Mouse (Mus musculus): ENCODE measurements around the gene Arhgap32. TPM values are rescaled to one million over a fixed set of nuclear protein-coding genes. Genes with fewer than 3 reads are reported as not detected.
"Not testable (repeated sequence)": the region's sequence is repeated elsewhere in the genome, so short reads cannot be mapped to it uniquely, and the experiment has no call there.

Arhgap32 gene
- total and polyA plus RNA-seq, 3 experiments: 0.38 to 0.41 TPM; not detected in 1

GRCm38 (mm10) chr9:32119586-32119985 lies 3.6 kb downstream of the Arhgap32 start:
- TF ChIP-seq TCF12 (IDR thresholded peaks at IDR 0.05; ENCODE audit: low read depth, low read length): no peak
- no peak for TF ChIP-seq BHLHE40 (IDR thresholded peaks at IDR 0.05; ENCODE audit: low read depth, low read length)
- TF ChIP-seq RCOR1 (conservative IDR thresholded peaks at IDR 0.05; ENCODE audit: low read depth, low read length): no peak
- Histone ChIP-seq H3K4me1 (ENCODE audit: control insufficient read depth in 1 of 2, insufficient read depth in 2 of 2) (0 out of 4 replicates have a peak, but pooled peaks cover 0 to 2% of the 10 kb centered on the region in 2 experiments), H3K27ac (ENCODE audit: insufficient read depth, low read depth) (no peak overlapping the region), H3K4me2 (ENCODE audit: insufficient read depth, low read depth, poor library complexity, severe bottlenecking) (no peak overlapping the region), H3K27me3 (replicated peaks) (no peaks in the 10 kb centered on the region), H3K79me2 (replicated peaks; ENCODE audit: control insufficient read depth, extremely low read depth, insufficient read depth, poor library complexity, severe bottlenecking) (no peaks in the 10 kb centered on the region), H3K36me3 (replicated peaks in 1 of 2; ENCODE audit: control insufficient read depth in 1 of 2, insufficient read depth in 1 of 2, low read length in 1 of 2) (no peaks in the 10 kb centered on the region), H3K9me3 (replicated peaks; ENCODE audit: low read length) (no peaks in the 10 kb centered on the region), H3K9ac (ENCODE audit: insufficient read depth, low read depth) (no peak overlapping the region), H3K4me3 (replicated peaks in 1 of 3; ENCODE audit: low read depth in 2 of 3, low read length in 2 of 3, poor library complexity in 1 of 3) (no peak overlapping the region)
- no peak for DNase-seq (ENCODE audit: extremely low read depth)
- in situ Hi-C loops (cut with MboI; ENCODE audit: low pct_ligation_motif_present, low pct_unique_long_range_greater_than_20kb, low sequenced_read_pairs) (no loop called here), dilution Hi-C loops (cut with MboI; ENCODE audit: extremely low pct_ligation_motif_present, extremely low pct_unique_long_range_greater_than_20kb, low sequenced_read_pairs) (no loop called here)

DNA sequence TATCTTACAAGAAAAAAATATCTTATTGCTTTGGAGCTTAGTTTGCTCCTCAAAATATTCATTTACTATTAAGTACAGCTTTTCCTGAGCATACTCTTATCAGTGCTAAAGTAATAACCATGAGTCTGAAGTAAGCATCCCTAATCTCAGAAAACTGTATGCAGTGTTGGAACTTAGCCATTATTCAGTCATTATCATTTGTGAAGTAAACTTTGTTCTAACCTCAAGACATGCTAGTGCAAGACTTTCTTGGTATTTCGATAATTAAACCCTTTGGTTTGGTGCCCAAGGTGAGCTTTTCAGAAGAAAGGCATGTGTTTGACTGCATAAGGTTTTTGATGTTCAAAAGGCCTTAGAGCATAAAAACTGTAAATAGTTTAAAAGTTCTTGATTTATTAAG lies 4.2 kb downstream of the Arhgap32 start:
- DNase-seq (ENCODE audit: extremely low read depth): no peak
- no peak overlapping the region for H3K4me2 ChIP-seq (ENCODE audit: insufficient read depth, low read depth, poor library complexity, severe bottlenecking)
- H3K9me3 ChIP-seq (replicated peaks; ENCODE audit: low read length): no peaks in the 10 kb centered on the region
- no peaks in the 10 kb centered on the region for H3K79me2 ChIP-seq (replicated peaks; ENCODE audit: control insufficient read depth, extremely low read depth, insufficient read depth, poor library complexity, severe bottlenecking)
- H3K36me3 ChIP-seq (replicated peaks in 1 of 2; ENCODE audit: control insufficient read depth in 1 of 2, insufficient read depth in 1 of 2, low read length in 1 of 2): no peaks in the 10 kb centered on the region
- in situ Hi-C loops (cut with MboI; ENCODE audit: low pct_ligation_motif_present, low pct_unique_long_range_greater_than_20kb, low sequenced_read_pairs) (no loop called here), dilution Hi-C loops (cut with MboI; ENCODE audit: extremely low pct_ligation_motif_present, extremely low pct_unique_long_range_greater_than_20kb, low sequenced_read_pairs) (no loop called here)
- no peak overlapping the region for H3K27ac ChIP-seq (ENCODE audit: insufficient read depth, low read depth)
- TF ChIP-seq POLR2AphosphoS2 (IDR thresholded peaks at IDR 0.05; ENCODE audit: low read depth, low read length): no peak
- TF ChIP-seq RAD21 (IDR thresholded peaks at IDR 0.05; ENCODE audit: low read depth, low read length): no peak
- H3K27me3 ChIP-seq (replicated peaks): no peaks in the 10 kb centered on the region
- 0 out of 4 replicates have a peak, but pooled peaks cover 0 to 2% of the 10 kb centered on the region in 2 experiments for H3K4me1 ChIP-seq (ENCODE audit: control insufficient read depth in 1 of 2, insufficient read depth in 2 of 2)
- H3K4me3 ChIP-seq (replicated peaks in 1 of 3; ENCODE audit: low read depth in 2 of 3, low read length in 2 of 3, poor library complexity in 1 of 3): no peak overlapping the region
- no peak overlapping the region for H3K9ac ChIP-seq (ENCODE audit: insufficient read depth, low read depth)

GRCm38 (mm10) chr9:32121271-32121670 lies 5.3 kb downstream of the Arhgap32 start:
- H3K27ac ChIP-seq (ENCODE audit: insufficient read depth, low read depth); H3K9ac ChIP-seq (ENCODE audit: insufficient read depth, low read depth); dilution Hi-C loops (cut with MboI; ENCODE audit: extremely low pct_ligation_motif_present, extremely low pct_unique_long_range_greater_than_20kb, low sequenced_read_pairs); H3K36me3 ChIP-seq (replicated peaks in 1 of 2; ENCODE audit: control insufficient read depth in 1 of 2, insufficient read depth in 1 of 2, low read length in 1 of 2); H3K27me3 ChIP-seq (replicated peaks); H3K79me2 ChIP-seq (replicated peaks; ENCODE audit: control insufficient read depth, extremely low read depth, insufficient read depth, poor library complexity, severe bottlenecking); H3K4me3 ChIP-seq (replicated peaks in 1 of 3; ENCODE audit: low read depth in 2 of 3, low read length in 2 of 3, poor library complexity in 1 of 3); in situ Hi-C loops (cut with MboI; ENCODE audit: low pct_ligation_motif_present, low pct_unique_long_range_greater_than_20kb, low sequenced_read_pairs); H3K4me2 ChIP-seq (ENCODE audit: insufficient read depth, low read depth, poor library complexity, severe bottlenecking); DNase-seq (ENCODE audit: extremely low read depth); H3K9me3 ChIP-seq (replicated peaks; ENCODE audit: low read length); H3K4me1 ChIP-seq (ENCODE audit: control insufficient read depth in 1 of 2, insufficient read depth in 2 of 2): not testable (repeated sequence)

DNA sequence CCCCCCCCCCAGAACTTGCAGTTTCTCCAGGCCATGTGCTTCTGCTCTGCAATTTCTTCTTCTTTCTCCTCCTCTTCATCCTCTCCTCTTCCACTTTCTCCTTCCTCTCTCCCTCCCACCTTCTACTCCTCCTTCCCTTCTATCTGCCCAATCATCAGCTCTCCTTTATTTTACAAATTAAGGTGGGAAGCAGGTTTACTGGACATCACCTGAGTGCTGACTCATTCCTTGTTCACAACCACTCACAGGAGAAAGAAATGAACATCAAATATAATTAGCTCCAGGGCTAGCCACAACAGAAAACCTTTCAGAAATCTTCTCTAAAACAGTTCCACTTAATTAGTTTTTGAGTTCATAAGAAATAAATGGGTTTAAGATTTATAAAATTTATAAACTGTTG lies 20.3 kb downstream of the Arhgap32 start:
- Histone ChIP-seq H3K9me3 (replicated peaks; ENCODE audit: low read length) (no peaks in the 10 kb centered on the region), H3K4me1 (ENCODE audit: control insufficient read depth in 1 of 2, insufficient read depth in 2 of 2) (peaks cover 2 to 12% of the 10 kb centered on the region in 2 experiments), H3K79me2 (replicated peaks; ENCODE audit: control insufficient read depth, extremely low read depth, insufficient read depth, poor library complexity, severe bottlenecking) (no peaks in the 10 kb centered on the region), H3K27ac (ENCODE audit: insufficient read depth, low read depth) (no peak overlapping the region), H3K9ac (ENCODE audit: insufficient read depth, low read depth) (no peak overlapping the region), H3K27me3 (replicated peaks) (no peaks in the 10 kb centered on the region), H3K4me2 (ENCODE audit: insufficient read depth, low read depth, poor library complexity, severe bottlenecking) (no peak overlapping the region), H3K36me3 (replicated peaks in 1 of 2; ENCODE audit: control insufficient read depth in 1 of 2, insufficient read depth in 1 of 2, low read length in 1 of 2) (no peaks in the 10 kb centered on the region), H3K4me3 (replicated peaks in 1 of 3; ENCODE audit: low read depth in 2 of 3, low read length in 2 of 3, poor library complexity in 1 of 3) (no peak overlapping the region)
- in situ Hi-C loops (cut with MboI; ENCODE audit: low pct_ligation_motif_present, low pct_unique_long_range_greater_than_20kb, low sequenced_read_pairs): no loop called here
- TF ChIP-seq PAX5 (IDR thresholded peaks at IDR 0.05; ENCODE audit: low read length) (no peak), BHLHE40 (IDR thresholded peaks at IDR 0.05; ENCODE audit: low read depth, low read length) (no peak), TCF12 (IDR thresholded peaks at IDR 0.05; ENCODE audit: low read depth, low read length) (no peak), UBTF (IDR thresholded peaks at IDR 0.05; ENCODE audit: low read depth, low read length) (no peak), POLR2AphosphoS2 (IDR thresholded peaks at IDR 0.05; ENCODE audit: low read depth, low read length) (no peak), ELF1 (IDR thresholded peaks at IDR 0.05; ENCODE audit: low read depth, low read length) (no peak), USF1 (IDR thresholded peaks at IDR 0.05; ENCODE audit: low read depth, low read length) (no peak), JUN (IDR thresholded peaks at IDR 0.05; ENCODE audit: insufficient read depth, low read depth, low read length) (no peak)
- DNase-seq (ENCODE audit: extremely low read depth): no peak
- dilution Hi-C loops (cut with MboI; ENCODE audit: extremely low pct_ligation_motif_present, extremely low pct_unique_long_range_greater_than_20kb, low sequenced_read_pairs): no loop called here

Measured in CH12.LX (cell line).